Mouse (Mus musculus) cerebral cortex, adult 2 months (tissue): Measurements from ENCODE around the gene Ube2n.

Experiments
- WGBS: fragments of 180-500 bp; shearing (Covaris S2); methylation state at CpG from one replicate; pipeline ENCODE4 v1.1.7; 2018; 5-methylcytosine and 5-hydroxymethylcytosine counted together

Gene Ube2n

GRCm38 (mm10) chr10:95514656-95515292, at the start of gene Ube2n:
TSS of gene Ube2n (plus strand) at chr10:95515145.
- under 1% methylated on average over 81 of the region's 81 CpGs for WGBS

- WGBS, result 58% methylated on average over 4 of the region's 4 CpGs
These were observed 49.5 kb upstream of the Ube2n start for GRCm38 (mm10) chr10:95465485-95465896.

GRCm38 (mm10) chr10:95468894-95469293, 46.1 kb upstream of the Ube2n start:
- WGBS, result 69% methylated on average over 4 of the region's 4 CpGs

GRCm38 (mm10) chr10:95471186-95471585, 43.8 kb upstream of the Ube2n start:
- 57% methylated on average over 3 of the region's 3 CpGs for WGBS

- 54% methylated on average over 11 of the region's 11 CpGs for WGBS
These were observed 42.9 kb upstream of the Ube2n start for GRCm38 (mm10) chr10:95471889-95472547.

GRCm38 (mm10) chr10:95475923-95476322, 39.0 kb upstream of the Ube2n start:
- WGBS, result 10% methylated on average over 10 of the region's 10 CpGs

- 90% methylated on average over 11 of the region's 11 CpGs for WGBS
These were observed 37.4 kb upstream of the Ube2n start for GRCm38 (mm10) chr10:95477516-95477915.

GRCm38 (mm10) chr10:95489653-95490052, 25.3 kb upstream of the Ube2n start:
- 51% methylated on average over 2 of the region's 2 CpGs for WGBS

GRCm38 (mm10) chr10:95494268-95494667, 20.7 kb upstream of the Ube2n start:
- 89% methylated on average over 5 of the region's 5 CpGs for WGBS

- under 1% methylated on average over 7 of the region's 7 CpGs for WGBS
These were observed 13.9 kb upstream of the Ube2n start for GRCm38 (mm10) chr10:95501033-95501432.

GRCm38 (mm10) chr10:95501463-95502081, 13.4 kb upstream of the Ube2n start, which contains the start of gene Mrpl42:
TSS of gene Mrpl42 (minus strand) at chr10:95501940.
- WGBS, result under 1% methylated on average over 35 of the region's 35 CpGs

- 88% methylated on average over 14 of the region's 14 CpGs for WGBS
These were observed 11.3 kb upstream of the Ube2n start for GRCm38 (mm10) chr10:95503443-95504235.

- 29% methylated on average over 1 of the region's 1 CpGs for WGBS
These were observed 10.6 kb upstream of the Ube2n start for GRCm38 (mm10) chr10:95504341-95504740.

GRCm38 (mm10) chr10:95508126-95508525, 6.8 kb upstream of the Ube2n start:
- WGBS, result 81% methylated on average over 8 of the region's 8 CpGs

- 49% methylated on average over 6 of the region's 6 CpGs for WGBS
These were observed 6.2 kb upstream of the Ube2n start for GRCm38 (mm10) chr10:95508793-95509192.

GRCm38 (mm10) chr10:95509263-95509662, 5.7 kb upstream of the Ube2n start:
- WGBS, result 82% methylated on average over 3 of the region's 3 CpGs

GRCm38 (mm10) chr10:95512635-95513034, 2.3 kb upstream of the Ube2n start:
- WGBS, result 88% methylated on average over 8 of the region's 8 CpGs

GRCm38 (mm10) chr10:95513768-95514556, 983 bp upstream of the Ube2n start:
- WGBS, result 28% methylated on average over 15 of the region's 15 CpGs

- under 1% methylated on average over 76 of the region's 80 CpGs for WGBS
These were observed 467 bp downstream of the Ube2n start for GRCm38 (mm10) chr10:95515293-95515931.

GRCm38 (mm10) chr10:95517656-95518055, 2.7 kb downstream of the Ube2n start:
- 88% methylated on average over 6 of the region's 6 CpGs for WGBS
